In the genomic region with DNA sequence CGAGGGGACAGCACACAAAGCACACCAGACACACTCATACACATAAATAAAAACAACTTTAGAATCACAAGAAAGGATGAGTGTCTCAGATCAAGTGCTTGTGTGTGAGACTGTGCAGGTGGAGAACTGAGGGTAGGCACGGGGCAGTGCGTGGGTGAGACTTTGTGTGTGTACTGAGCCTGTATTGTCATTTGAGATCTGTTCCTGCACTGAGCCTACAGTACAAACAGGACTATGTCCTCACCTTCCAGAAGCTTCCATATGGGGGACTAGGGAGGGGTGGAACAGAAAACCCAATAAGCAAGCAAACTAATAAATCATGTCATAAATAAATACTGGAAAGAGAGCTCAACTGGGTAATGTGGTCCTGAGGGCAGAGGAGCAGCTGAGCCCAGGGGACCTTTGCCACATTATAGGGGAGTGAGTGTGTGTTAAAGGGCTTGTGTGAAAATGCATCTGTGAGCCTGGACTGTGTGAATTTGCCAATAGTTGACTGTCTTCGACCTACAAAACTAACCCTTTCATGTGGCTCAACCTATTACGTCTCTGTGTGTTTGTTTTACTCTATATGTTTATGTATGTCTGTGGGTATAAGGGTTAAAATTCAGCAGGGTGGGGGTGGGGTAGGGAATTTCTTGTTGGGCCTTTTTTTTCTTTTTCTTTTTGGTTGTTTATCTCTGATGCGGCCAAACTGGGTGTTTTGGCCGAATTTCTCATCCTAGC, we compare ENCODE assay signal across 12 mouse cellular contexts. TPM values are rescaled to one million over a fixed set of nuclear protein-coding genes. Genes with fewer than 3 reads are reported as not detected.
A peak's percentile ranks its signal among the peaks of the same experiment; 100 is the strongest.
DNase-seq lines count a peak whose midpoint lies in the region; ATAC-seq and TF ChIP-seq lines count a peak whose summit lies in the region.
"Had no signal": no experiment of that assay in that cellular context is flagged by ENCODE, and none has a peak within 500 bp of the region (broad histone marks: within the 10 kb centered on the region; RNA-seq: fewer than 3 reads in every experiment).

No protein-coding gene starts in this region.

- WGBS in hindbrain, embryonic 11.5 days, result 66% methylated on average over 7 of the region's 7 CpGs
- WGBS in hindbrain, embryonic 14.5 days, result 70% methylated on average over 7 of the region's 7 CpGs
- 63% methylated on average over 7 of the region's 7 CpGs for WGBS in midbrain, embryonic 15.5 days
- WGBS in midbrain, embryonic 16.5 days, result 61% methylated on average over 7 of the region's 7 CpGs
- 61% methylated on average over 7 of the region's 7 CpGs for WGBS in liver, embryonic 11.5 days
- 50% methylated on average over 7 of the region's 7 CpGs for WGBS in stomach, postnatal 0 days

- H3K4me1 ChIP-seq in hindbrain, embryonic 11.5 days (replicated peaks; ENCODE audit: control insufficient read depth, insufficient read depth, low read length), result no peaks in the 10 kb centered on the region
- H3K4me1 ChIP-seq in hindbrain, embryonic 14.5 days (replicated peaks; ENCODE audit: control insufficient read depth, insufficient read depth, low read length), result 0 out of 2 replicates have a peak, but pooled peaks cover 5% of the 10 kb centered on the region
- 0 out of 2 replicates have a peak, but pooled peaks cover 4% of the 10 kb centered on the region for H3K4me1 ChIP-seq in midbrain, embryonic 15.5 days
- H3K4me1 ChIP-seq in midbrain, embryonic 16.5 days (ENCODE audit: control insufficient read depth, insufficient read depth, low read length), result no peaks in the 10 kb centered on the region
- H3K4me1 ChIP-seq in liver, embryonic 11.5 days (replicated peaks; ENCODE audit: control insufficient read depth, insufficient read depth, low read length), result peaks cover 2% of the 10 kb centered on the region; the same call in 1 of the 2 replicates
- H3K4me1 ChIP-seq in stomach, postnatal 0 days (replicated peaks; ENCODE audit: control insufficient read depth, insufficient read depth), result no peaks in the 10 kb centered on the region

- no peak overlapping the region for H3K27ac ChIP-seq in hindbrain, embryonic 11.5 days (ENCODE audit: low read depth, low read length)
- no peak overlapping the region for H3K27ac ChIP-seq in hindbrain, embryonic 14.5 days
- no peak overlapping the region for H3K27ac ChIP-seq in midbrain, embryonic 15.5 days
- no peak overlapping the region for H3K27ac ChIP-seq in midbrain, embryonic 16.5 days (ENCODE audit: low read length)
- H3K27ac ChIP-seq in liver, embryonic 11.5 days (ENCODE audit: low read depth, low read length), result peak overlapping the region; percentile 64
- peak overlapping the region; percentile 59; the same call in 1 of the 2 replicates for H3K27ac ChIP-seq in stomach, postnatal 0 days (replicated peaks)

- no peak overlapping the region for H3K9ac ChIP-seq in hindbrain, embryonic 11.5 days (ENCODE audit: low read depth, low read length)
- no peak overlapping the region for H3K9ac ChIP-seq in hindbrain, embryonic 14.5 days
- no peak overlapping the region for H3K9ac ChIP-seq in midbrain, embryonic 15.5 days
- no peak overlapping the region for H3K9ac ChIP-seq in midbrain, embryonic 16.5 days (ENCODE audit: low read depth, low read length)
- no peak overlapping the region for H3K9ac ChIP-seq in liver, embryonic 11.5 days (ENCODE audit: low read depth, low read length)
- no peak overlapping the region for H3K9ac ChIP-seq in stomach, postnatal 0 days (ENCODE audit: low read length)

- no peaks in the 10 kb centered on the region for H3K9me3 ChIP-seq in hindbrain, embryonic 11.5 days (ENCODE audit: control insufficient read depth, low read length)
- H3K9me3 ChIP-seq in hindbrain, embryonic 14.5 days (ENCODE audit: control insufficient read depth, low read length), result no peaks in the 10 kb centered on the region
- H3K9me3 ChIP-seq in midbrain, embryonic 15.5 days, result no peaks in the 10 kb centered on the region
- H3K9me3 ChIP-seq in midbrain, embryonic 16.5 days (replicated peaks; ENCODE audit: control insufficient read depth, low read length, poor library complexity, severe bottlenecking), result no peaks in the 10 kb centered on the region
- H3K9me3 ChIP-seq in liver, embryonic 11.5 days (ENCODE audit: control insufficient read depth, low read length), result no peaks in the 10 kb centered on the region
- no peaks in the 10 kb centered on the region for H3K9me3 ChIP-seq in stomach, postnatal 0 days (ENCODE audit: control insufficient read depth, low read length)

- no peaks in the 10 kb centered on the region for H3K27me3 ChIP-seq in hindbrain, embryonic 11.5 days (ENCODE audit: control insufficient read depth, insufficient read depth, low read length)
- no peaks in the 10 kb centered on the region for H3K27me3 ChIP-seq in hindbrain, embryonic 14.5 days (ENCODE audit: control insufficient read depth, insufficient read depth, low read length)
- H3K27me3 ChIP-seq in midbrain, embryonic 15.5 days (replicated peaks), result no peaks in the 10 kb centered on the region
- H3K27me3 ChIP-seq in midbrain, embryonic 16.5 days (ENCODE audit: control insufficient read depth, insufficient read depth, low read depth, low read length), result no peaks in the 10 kb centered on the region
- no peaks in the 10 kb centered on the region for H3K27me3 ChIP-seq in liver, embryonic 11.5 days (replicated peaks; ENCODE audit: control insufficient read depth, insufficient read depth, low read length)
- H3K27me3 ChIP-seq in stomach, postnatal 0 days (ENCODE audit: control insufficient read depth, insufficient read depth, low read length), result no peaks in the 10 kb centered on the region

- no peak overlapping the region for H3K4me3 ChIP-seq in hindbrain, embryonic 11.5 days (ENCODE audit: low read depth, low read length)
- H3K4me3 ChIP-seq in hindbrain, embryonic 14.5 days (replicated peaks; ENCODE audit: low read length), result no peak overlapping the region
- H3K4me3 ChIP-seq in midbrain, embryonic 15.5 days, result no peak overlapping the region
- H3K4me3 ChIP-seq in midbrain, embryonic 16.5 days (ENCODE audit: low read depth, low read length), result no peak overlapping the region
- no peak overlapping the region for H3K4me3 ChIP-seq in liver, embryonic 11.5 days (ENCODE audit: low read depth, low read length)
- no peak overlapping the region for H3K4me3 ChIP-seq in stomach, postnatal 0 days (ENCODE audit: low read depth, low read length)

- 0 out of 2 replicates have a peak, but pooled peaks have one; percentile 33 for ATAC-seq in hindbrain, embryonic 11.5 days (ENCODE audit: low FRiP score)
- ATAC-seq in hindbrain, embryonic 14.5 days (ENCODE audit: low FRiP score), result no peak
- ATAC-seq in midbrain, embryonic 15.5 days (replicated peaks), result no peak
- no peak for ATAC-seq in midbrain, embryonic 16.5 days
- ATAC-seq in liver, embryonic 11.5 days (replicated peaks; ENCODE audit: low FRiP score), result peak; percentile 26
- peak; percentile 67 for ATAC-seq in stomach, postnatal 0 days (ENCODE audit: low FRiP score, low TSS enrichment)

- H3K36me3 ChIP-seq in hindbrain, embryonic 11.5 days (ENCODE audit: control insufficient read depth, insufficient read depth, low read length), result no peaks in the 10 kb centered on the region
- H3K36me3 ChIP-seq in hindbrain, embryonic 14.5 days (replicated peaks; ENCODE audit: control insufficient read depth, insufficient read depth), result no peaks in the 10 kb centered on the region
- H3K36me3 ChIP-seq in midbrain, embryonic 15.5 days (replicated peaks), result no peaks in the 10 kb centered on the region
- no peaks in the 10 kb centered on the region for H3K36me3 ChIP-seq in midbrain, embryonic 16.5 days (ENCODE audit: control insufficient read depth, insufficient read depth, low read length)
- H3K36me3 ChIP-seq in liver, embryonic 11.5 days (ENCODE audit: control insufficient read depth, insufficient read depth, low read length), result peaks cover 37% of the 10 kb centered on the region
- 0 out of 2 replicates have a peak, but pooled peaks cover 5% of the 10 kb centered on the region for H3K36me3 ChIP-seq in stomach, postnatal 0 days (ENCODE audit: control insufficient read depth, insufficient read depth, low read length)

- no peak for TF ChIP-seq EP300 in stomach, postnatal 0 days (optimal IDR thresholded peaks at IDR 0.05)

- DNase-seq in hindbrain, embryonic 11.5 days (ENCODE audit: low spot score), result no peak
- no peak for DNase-seq in hindbrain, embryonic 14.5 days (ENCODE audit: low spot score)
- DNase-seq in liver, embryonic 11.5 days (ENCODE audit: low spot score), result no peak
- DNase-seq in stomach, postnatal 0 days (ENCODE audit: low spot score), result no peak
- no peak for DNase-seq in testis, postnatal 10 days (ENCODE audit: low spot score)
- DNase-seq in spleen, adult 12 weeks (ENCODE audit: low spot score), result no peak
- DNase-seq: thymus, postnatal 14 days had no signal

- TF ChIP-seq CTCF in stomach, postnatal 0 days (IDR thresholded peaks at IDR 0.05; ENCODE audit: low read depth), result no peak

- H3K4me2 ChIP-seq in hindbrain, embryonic 11.5 days (replicated peaks; ENCODE audit: low read depth, low read length), result no peak overlapping the region
- no peak overlapping the region; the same call in 1 of the 2 replicates for H3K4me2 ChIP-seq in hindbrain, embryonic 14.5 days (replicated peaks)
- peak overlapping the region; percentile 22; the same call in 1 of the 2 replicates for H3K4me2 ChIP-seq in midbrain, embryonic 15.5 days
- H3K4me2 ChIP-seq in midbrain, embryonic 16.5 days (ENCODE audit: low read length), result no peak overlapping the region
- H3K4me2 ChIP-seq in liver, embryonic 11.5 days, result no peak overlapping the region
- peak overlapping the region; percentile 42; the same call in 1 of the 2 replicates for H3K4me2 ChIP-seq in stomach, postnatal 0 days (replicated peaks; ENCODE audit: low read depth)

RNA-seq across cellular contexts. Expression of a gene that starts 11.9 kb away (rescaled TPM):
- 14.5 and 19.6 TPM in 2 replicates for polyA plus RNA-seq in hindbrain, embryonic 11.5 days (2014; fragmentation: Nextera tagmentation; extraction: Ambion mirVana)
- 1.5 and 1.6 TPM in 2 replicates for polyA plus RNA-seq in hindbrain, embryonic 14.5 days (2014; fragmentation: Nextera tagmentation; extraction: Ambion mirVana)
- polyA plus RNA-seq in midbrain, embryonic 15.5 days (2015; fragmentation: Nextera tagmentation; extraction: Ambion mirVana), result 1.2 and 1.9 TPM in 2 replicates
- polyA plus RNA-seq in midbrain, embryonic 16.5 days (2015; fragmentation: Nextera tagmentation; extraction: Ambion mirVana), result 0.73 and 0.91 TPM in 2 replicates
- 83.2 and 101 TPM in 2 replicates for polyA plus RNA-seq in liver, embryonic 11.5 days (2014; fragmentation: Nextera tagmentation; extraction: Ambion mirVana)
- polyA plus RNA-seq in stomach, postnatal 0 days (2015; fragmentation: Nextera tagmentation; extraction: Ambion mirVana), result 5.1 and 5.4 TPM in 2 replicates

RNA-seq across cellular contexts. Expression of a gene that starts 23.8 kb away (rescaled TPM):
- polyA plus RNA-seq in hindbrain, embryonic 11.5 days (2014; fragmentation: Nextera tagmentation; extraction: Ambion mirVana), result 43.1 and 44.2 TPM in 2 replicates
- polyA plus RNA-seq in hindbrain, embryonic 14.5 days (2014; fragmentation: Nextera tagmentation; extraction: Ambion mirVana), result 75.8 and 83.3 TPM in 2 replicates
- polyA plus RNA-seq in midbrain, embryonic 15.5 days (2015; fragmentation: Nextera tagmentation; extraction: Ambion mirVana), result 70.1 and 82.8 TPM in 2 replicates
- polyA plus RNA-seq in midbrain, embryonic 16.5 days (2015; fragmentation: Nextera tagmentation; extraction: Ambion mirVana), result 69.8 and 75.2 TPM in 2 replicates
- 84.3 and 84.5 TPM in 2 replicates for polyA plus RNA-seq in liver, embryonic 11.5 days (2014; fragmentation: Nextera tagmentation; extraction: Ambion mirVana)
- 37.7 and 42.3 TPM in 2 replicates for polyA plus RNA-seq in stomach, postnatal 0 days (2015; fragmentation: Nextera tagmentation; extraction: Ambion mirVana)

RNA-seq across cellular contexts. Expression of a gene that starts 28.1 kb away (rescaled TPM):
- not detected in 2 replicates for polyA plus RNA-seq in hindbrain, embryonic 11.5 days (2014; fragmentation: Nextera tagmentation; extraction: Ambion mirVana)
- not detected in 2 replicates for polyA plus RNA-seq in hindbrain, embryonic 14.5 days (2014; fragmentation: Nextera tagmentation; extraction: Ambion mirVana)
- polyA plus RNA-seq in midbrain, embryonic 15.5 days (2015; fragmentation: Nextera tagmentation; extraction: Ambion mirVana), result not detected in 2 replicates
- not detected in 2 replicates for polyA plus RNA-seq in midbrain, embryonic 16.5 days (2015; fragmentation: Nextera tagmentation; extraction: Ambion mirVana)
- 0.25 TPM in 1 of 2 replicates, not detected in the other for polyA plus RNA-seq in liver, embryonic 11.5 days (2014; fragmentation: Nextera tagmentation; extraction: Ambion mirVana)
- 0.05 TPM in 1 of 2 replicates, not detected in the other for polyA plus RNA-seq in stomach, postnatal 0 days (2015; fragmentation: Nextera tagmentation; extraction: Ambion mirVana)
- polyA plus RNA-seq: forebrain, embryonic 11.5 days; gonadal fat pad, adult 2 months; neural tube, embryonic 14.5 days had no signal

RNA-seq across cellular contexts. Expression of a gene that starts 35.9 kb away (rescaled TPM):
- polyA plus RNA-seq in hindbrain, embryonic 11.5 days (2014; fragmentation: Nextera tagmentation; extraction: Ambion mirVana), result 1.9 and 2.8 TPM in 2 replicates
- polyA plus RNA-seq in hindbrain, embryonic 14.5 days (2014; fragmentation: Nextera tagmentation; extraction: Ambion mirVana), result 3.8 and 4.5 TPM in 2 replicates
- 4.9 and 6.0 TPM in 2 replicates for polyA plus RNA-seq in midbrain, embryonic 15.5 days (2015; fragmentation: Nextera tagmentation; extraction: Ambion mirVana)
- 3.9 TPM in 2 replicates for polyA plus RNA-seq in midbrain, embryonic 16.5 days (2015; fragmentation: Nextera tagmentation; extraction: Ambion mirVana)
- 0.66 and 1.2 TPM in 2 replicates for polyA plus RNA-seq in liver, embryonic 11.5 days (2014; fragmentation: Nextera tagmentation; extraction: Ambion mirVana)
- polyA plus RNA-seq in stomach, postnatal 0 days (2015; fragmentation: Nextera tagmentation; extraction: Ambion mirVana), result 0.41 and 0.53 TPM in 2 replicates

RNA-seq across cellular contexts. Expression of a gene that starts 51.9 kb away (rescaled TPM):
- polyA plus RNA-seq in hindbrain, embryonic 11.5 days (2014; fragmentation: Nextera tagmentation; extraction: Ambion mirVana), result 39.7 and 42.1 TPM in 2 replicates
- polyA plus RNA-seq in hindbrain, embryonic 14.5 days (2014; fragmentation: Nextera tagmentation; extraction: Ambion mirVana), result 18.6 and 24.0 TPM in 2 replicates
- polyA plus RNA-seq in midbrain, embryonic 15.5 days (2015; fragmentation: Nextera tagmentation; extraction: Ambion mirVana), result 21.6 and 25.7 TPM in 2 replicates
- polyA plus RNA-seq in midbrain, embryonic 16.5 days (2015; fragmentation: Nextera tagmentation; extraction: Ambion mirVana), result 22.9 and 23.4 TPM in 2 replicates
- 112 and 114 TPM in 2 replicates for polyA plus RNA-seq in liver, embryonic 11.5 days (2014; fragmentation: Nextera tagmentation; extraction: Ambion mirVana)
- 27.6 and 28.6 TPM in 2 replicates for polyA plus RNA-seq in stomach, postnatal 0 days (2015; fragmentation: Nextera tagmentation; extraction: Ambion mirVana)

Comparison
In these comparisons a context has a peak if more than half of its experiments do, and no peak if none do; other contexts are left out.
1. ATAC-seq: peak in hindbrain, embryonic 11.5 days (single experiment), liver, embryonic 11.5 days (single experiment) and stomach, postnatal 0 days (single experiment); none in hindbrain, embryonic 14.5 days (single experiment), midbrain, embryonic 15.5 days (single experiment) and midbrain, embryonic 16.5 days (single experiment).
2. H3K4me2 ChIP-seq: peak in midbrain, embryonic 15.5 days (single experiment) and stomach, postnatal 0 days (single experiment); none in hindbrain, embryonic 11.5 days (single experiment), hindbrain, embryonic 14.5 days (single experiment), midbrain, embryonic 16.5 days (single experiment) and liver, embryonic 11.5 days (single experiment).
3. H3K27ac ChIP-seq: peak in liver, embryonic 11.5 days (single experiment) and stomach, postnatal 0 days (single experiment); none in hindbrain, embryonic 11.5 days (single experiment), hindbrain, embryonic 14.5 days (single experiment), midbrain, embryonic 15.5 days (single experiment) and midbrain, embryonic 16.5 days (single experiment).